Mouse (Mus musculus) cerebral cortex, adult 2 months (tissue): ENCODE results near the gene Npy.

Source experiments
- WGBS: fragments of 180-500 bp; shearing (Covaris S2); methylation state at CpG from one replicate; pipeline ENCODE4 v1.1.7; 2018; 5-methylcytosine and 5-hydroxymethylcytosine counted together

Npy gene

DNA sequence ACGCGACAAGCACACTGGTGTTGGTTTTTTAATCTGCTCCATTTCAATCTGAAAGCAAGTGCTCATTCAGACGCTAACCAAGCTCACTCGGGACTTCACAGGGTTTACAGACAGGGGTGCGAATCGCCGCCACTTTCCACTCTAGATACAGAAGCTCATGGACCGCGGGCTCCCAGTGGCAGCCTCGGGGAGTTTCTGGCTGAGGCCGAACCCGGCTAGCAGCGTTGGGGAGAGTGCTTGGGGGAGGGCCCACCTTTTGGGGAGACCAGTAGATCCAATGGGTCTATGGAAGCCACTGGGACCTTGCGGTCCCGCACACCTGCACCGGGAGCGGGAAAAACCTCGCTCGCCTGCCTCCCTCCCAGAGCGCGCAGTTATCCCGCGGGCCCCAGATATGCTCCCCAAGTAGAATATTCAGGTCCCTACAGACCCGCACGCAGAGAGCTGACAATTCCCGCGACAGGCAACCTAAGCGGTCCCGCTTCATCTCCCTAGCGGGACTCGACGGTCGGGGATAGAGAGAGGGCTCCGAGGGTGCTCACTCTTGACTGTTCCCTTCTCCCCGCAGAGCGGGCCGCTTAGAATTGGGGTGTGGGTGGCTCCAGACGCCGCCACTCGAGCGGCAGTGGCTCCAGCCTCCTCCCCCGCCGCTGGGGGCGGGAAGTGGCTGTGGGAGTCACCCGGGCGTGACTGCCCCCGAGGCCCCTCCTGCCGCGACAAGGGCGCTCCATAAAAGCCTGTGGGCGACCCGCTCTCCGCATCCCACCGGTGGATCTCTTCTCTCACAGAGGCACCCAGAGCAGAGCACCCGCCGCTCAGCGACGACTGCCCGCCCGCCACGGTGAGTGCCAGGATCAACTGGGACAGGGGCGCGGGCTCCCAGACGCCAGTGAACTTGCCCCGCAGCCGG, at the start of gene Npy:
Gene Npy, plus strand, starts transcription at position 750 of the 910 bp plus-strand sequence.
- WGBS: 2% methylated on average over 65 of the region's 66 CpGs

DNA sequence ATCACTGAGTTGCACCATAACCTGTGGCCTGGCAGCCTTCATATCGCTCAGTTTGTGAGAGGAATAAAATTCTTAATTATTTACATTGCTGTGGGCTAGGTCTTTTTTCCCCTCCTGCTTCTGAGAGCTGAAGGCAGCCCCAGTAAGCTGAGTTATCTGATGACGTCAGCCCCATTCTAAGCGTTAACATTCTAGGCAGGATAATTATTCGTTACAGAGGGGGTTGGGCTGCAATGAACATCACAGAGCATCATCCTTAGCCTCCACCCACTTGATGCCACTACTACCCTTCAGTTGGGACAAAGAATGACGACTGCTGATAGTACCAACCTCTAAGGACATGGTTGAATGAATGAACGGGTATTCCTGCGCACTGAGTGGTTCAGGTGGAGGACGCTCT, 47.5 kb upstream of the Npy start:
- WGBS: 74% methylated on average over 8 of the region's 8 CpGs

DNA sequence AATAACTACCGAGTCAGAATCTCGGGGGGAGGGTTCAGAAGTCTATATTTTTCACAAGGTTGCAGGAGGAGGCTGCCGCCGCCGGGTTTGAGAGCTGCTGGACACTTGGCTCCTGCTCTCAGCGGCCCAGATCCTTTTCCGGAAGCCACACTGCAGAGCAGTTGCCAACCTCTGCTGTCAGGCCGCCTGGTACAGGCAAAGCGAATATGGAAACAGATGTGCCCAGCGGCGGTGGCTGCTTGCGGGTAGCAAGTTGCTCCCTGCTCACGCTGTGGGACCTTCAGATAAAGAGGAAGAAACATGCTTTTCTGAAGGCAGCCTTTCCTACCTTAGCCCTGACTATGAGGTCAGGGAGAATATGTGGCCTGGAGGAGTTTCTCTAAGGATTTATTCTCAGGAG, 44.4 kb upstream of the Npy start:
- 57% methylated on average over 13 of the region's 13 CpGs for whole genome bisulfite sequencing

DNA sequence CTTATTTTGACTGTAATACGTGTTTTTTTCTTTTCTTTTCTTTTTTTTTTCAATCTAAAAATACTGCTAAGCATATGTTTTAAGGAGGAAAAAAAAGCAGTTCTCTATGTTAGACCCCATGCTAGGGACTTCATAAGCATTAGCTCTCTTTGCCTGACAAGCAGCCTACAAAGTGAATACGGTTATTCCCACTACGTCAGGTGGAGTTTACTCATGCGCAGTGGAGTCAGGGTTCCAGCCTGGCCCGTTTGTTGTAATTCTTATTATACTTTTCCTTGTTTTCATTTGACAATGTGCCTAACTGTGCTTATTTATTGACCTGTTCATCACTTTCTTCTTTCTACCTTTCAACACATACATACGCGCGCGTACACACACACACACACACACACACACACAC, 43.8 kb upstream of the Npy start:
- 65% methylated on average over 9 of the region's 9 CpGs for WGBS

DNA sequence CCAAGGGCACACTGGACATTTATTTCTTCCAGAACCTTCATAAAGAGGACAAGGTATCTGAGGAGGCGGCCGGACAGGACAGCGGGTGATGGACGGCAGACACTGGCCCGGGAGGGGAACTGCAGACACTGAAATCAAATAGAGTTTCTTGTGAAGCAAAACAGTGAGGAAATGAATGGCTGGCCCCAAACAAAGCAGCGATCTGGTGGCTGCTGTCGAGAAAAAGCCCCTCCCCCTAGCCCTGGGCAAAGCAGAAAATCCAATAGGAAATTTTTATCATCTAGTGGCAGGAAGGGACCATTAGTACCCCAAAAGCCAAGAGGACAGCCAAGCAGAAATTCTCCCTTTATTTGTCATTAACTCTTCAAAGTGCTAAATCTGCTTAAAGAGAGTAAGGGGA, 42.9 kb upstream of the Npy start:
- WGBS: 34% methylated on average over 7 of the region's 7 CpGs

DNA sequence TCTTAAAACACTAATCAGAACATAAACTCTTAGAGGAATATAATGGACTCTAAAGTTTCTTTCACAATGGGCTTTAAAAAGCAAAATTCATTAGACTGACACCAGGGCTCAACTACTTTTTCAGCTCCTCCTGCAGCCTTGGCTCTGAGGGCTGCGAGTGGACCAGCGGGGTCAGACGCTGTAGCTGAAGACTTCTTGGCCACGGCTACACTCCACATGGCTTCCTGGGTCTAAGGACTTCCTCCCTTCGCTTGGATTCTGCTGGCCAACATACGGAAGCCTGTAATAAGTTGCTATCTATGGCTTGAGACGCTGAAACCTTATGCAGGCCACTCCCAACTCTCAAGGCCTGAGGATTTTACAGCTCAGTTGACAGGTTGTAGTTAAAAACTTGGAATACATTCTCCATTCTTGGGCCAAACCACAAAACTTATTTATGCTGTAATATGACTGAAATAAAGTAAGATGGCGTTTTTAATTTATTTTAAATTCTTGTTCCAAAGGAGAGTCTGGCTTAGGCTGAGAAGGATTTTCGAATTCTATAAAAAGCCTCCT, 41.6 kb upstream of the Npy start:
- 71% methylated on average over 9 of the region's 9 CpGs for WGBS

DNA sequence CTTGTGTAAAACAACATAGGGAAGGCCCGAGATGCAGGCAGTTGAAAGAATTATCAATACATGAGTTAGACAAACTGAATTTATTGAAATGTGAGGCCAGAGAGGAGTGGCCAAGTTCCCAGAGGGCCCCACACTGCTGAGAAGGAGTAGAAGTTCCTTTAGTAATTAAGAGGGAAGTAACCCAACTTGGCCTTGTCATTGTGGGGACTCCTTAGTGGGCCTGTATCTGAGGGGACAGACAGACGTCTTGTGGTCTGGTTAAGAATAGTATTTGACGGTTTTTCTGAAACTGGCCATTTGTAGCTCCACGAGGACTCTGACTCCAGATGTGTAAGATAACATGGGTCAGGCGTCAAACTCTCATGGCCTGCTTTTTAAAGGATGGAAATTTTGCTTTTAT, 40.7 kb upstream of the Npy start:
- WGBS: 88% methylated on average over 5 of the region's 5 CpGs

DNA sequence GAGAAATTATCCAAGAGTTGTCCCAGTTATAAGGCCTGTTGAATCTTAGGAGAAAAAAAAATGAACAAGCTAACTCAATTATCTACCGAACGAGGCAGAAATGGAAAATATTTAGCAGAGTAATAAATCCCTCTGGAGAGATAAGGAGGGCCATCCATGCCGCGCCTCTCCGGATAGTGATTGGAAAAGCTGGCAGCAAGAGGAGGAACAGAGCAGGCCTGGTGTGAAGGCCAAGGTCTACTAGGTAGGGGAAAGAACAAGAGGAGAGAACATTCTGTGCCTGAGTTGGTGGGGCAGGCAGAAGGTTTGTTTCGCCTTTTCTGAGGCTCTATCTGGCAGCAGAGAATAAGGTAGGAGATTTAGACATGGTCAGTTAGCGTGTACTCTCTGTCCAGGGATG, 39.8 kb upstream of the Npy start:
- 93% methylated on average over 7 of the region's 7 CpGs for WGBS

DNA sequence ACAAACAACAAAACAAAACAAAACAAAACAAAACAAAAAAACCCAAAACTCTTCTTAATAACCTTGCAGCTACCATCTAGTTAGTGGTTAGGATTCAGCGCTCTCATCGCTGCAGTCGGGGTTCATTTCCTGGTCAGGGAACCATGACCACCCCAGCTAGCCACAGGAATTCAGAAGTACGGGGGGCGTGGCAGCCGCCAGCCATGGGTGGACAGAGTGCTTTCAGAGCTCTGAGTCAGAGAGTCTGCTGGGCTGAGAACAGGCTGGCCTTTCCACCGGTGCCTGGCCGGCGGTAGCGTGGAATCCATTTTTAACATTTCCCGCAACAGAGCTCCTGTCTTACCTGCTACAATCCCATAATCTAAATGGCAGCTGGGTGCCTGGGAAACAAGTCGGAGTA, 30.0 kb upstream of the Npy start:
- WGBS: 86% methylated on average over 12 of the region's 12 CpGs

DNA sequence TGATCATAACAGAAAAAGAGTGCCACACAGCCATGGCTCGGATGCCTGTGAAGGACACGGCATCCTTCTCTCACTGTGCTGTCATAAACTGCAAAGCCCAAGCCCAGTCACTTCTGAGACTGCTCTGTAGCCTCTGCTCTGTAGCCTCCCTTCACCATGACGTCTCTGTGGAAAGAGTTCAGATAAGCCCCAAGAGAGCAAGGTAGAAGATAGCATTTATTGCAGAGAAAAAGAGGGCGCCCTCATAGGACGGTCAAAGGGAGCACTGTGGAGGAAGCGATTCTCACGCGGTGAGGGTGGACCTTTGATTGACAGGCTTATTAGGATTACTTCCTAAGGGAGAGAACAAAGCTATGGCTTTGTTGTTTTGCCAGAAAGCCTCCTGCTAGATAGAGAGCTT, 18.4 kb upstream of the Npy start:
- WGBS: 60% methylated on average over 8 of the region's 8 CpGs

DNA sequence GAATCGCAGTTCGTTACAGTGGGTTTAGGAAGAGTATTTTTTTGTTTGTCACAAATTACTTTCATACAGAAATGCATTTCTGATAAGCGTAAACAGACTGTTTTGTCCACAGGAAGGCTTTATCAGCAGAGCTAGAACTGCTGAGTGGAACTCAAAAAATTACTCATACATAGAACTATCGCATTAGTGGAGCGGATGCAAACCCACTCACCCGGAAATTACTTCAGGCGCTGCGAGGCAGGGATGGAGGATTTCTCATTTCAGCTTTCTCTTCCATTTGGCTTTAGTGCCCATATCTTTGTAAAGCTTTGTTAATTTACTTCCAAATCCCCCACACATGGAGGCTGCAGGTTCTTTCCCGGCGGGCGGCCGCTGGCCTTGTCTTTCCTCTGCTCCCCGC, 14.4 kb upstream of the Npy start:
- 48% methylated on average over 13 of the region's 13 CpGs for WGBS

DNA sequence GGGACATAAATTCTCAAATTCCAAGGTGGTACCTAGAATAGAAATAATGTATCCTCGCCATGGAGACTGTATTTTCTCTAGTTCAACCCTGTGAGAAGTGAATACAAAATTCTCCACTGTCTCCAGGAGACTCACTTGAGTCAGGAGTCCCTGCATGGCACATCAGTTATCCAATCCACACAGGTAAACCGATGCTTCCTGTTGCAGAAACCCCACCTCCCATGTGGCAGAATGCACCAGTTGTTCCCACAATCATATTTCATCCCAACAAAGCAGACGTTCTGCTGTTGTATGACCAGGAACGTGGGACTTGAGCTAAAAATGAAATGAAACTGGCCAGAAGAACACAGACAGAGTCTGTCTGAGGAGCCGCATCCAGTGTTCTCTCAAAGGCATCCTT, 5.3 kb upstream of the Npy start:
- 49% methylated on average over 5 of the region's 5 CpGs for WGBS

DNA sequence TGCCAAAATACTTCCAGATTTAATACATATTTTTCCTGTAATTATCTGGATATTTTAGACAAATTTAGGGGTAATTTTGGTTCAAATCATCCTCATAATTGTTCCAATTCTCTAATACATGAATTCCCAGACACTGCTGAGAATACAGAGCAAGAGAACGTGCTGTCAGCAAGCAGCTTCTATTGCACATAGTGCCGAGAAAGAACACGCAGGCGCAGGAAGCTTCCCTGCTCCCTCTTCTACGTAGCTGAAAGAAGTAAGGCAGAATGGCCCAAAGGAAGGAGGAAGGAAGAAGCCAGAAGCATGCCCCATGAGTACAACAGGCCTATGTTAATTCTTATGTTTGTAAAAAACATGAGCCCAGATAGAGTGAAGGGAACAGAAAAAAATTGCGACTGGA, 4.9 kb upstream of the Npy start:
- WGBS: 49% methylated on average over 6 of the region's 6 CpGs

DNA sequence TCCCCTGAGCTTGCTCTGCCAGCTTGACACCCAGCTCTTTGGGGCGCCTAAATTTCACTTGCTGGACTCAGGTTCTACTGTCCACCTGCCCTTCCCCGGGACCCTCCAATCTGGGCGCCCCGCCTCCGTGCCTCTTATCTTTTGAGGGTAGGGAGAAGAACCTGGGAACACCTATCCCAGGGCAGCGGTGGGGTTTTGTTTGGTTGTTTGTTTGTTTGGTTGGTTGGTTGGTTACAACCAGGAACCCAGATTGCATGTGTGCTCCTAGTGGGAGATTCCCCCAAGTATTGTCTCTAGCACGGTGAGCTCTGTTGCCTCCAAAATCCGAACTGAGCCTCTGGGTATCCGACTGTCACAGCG, 341 bp downstream of the Npy start:
- 5% methylated on average over 10 of the region's 10 CpGs for WGBS

DNA sequence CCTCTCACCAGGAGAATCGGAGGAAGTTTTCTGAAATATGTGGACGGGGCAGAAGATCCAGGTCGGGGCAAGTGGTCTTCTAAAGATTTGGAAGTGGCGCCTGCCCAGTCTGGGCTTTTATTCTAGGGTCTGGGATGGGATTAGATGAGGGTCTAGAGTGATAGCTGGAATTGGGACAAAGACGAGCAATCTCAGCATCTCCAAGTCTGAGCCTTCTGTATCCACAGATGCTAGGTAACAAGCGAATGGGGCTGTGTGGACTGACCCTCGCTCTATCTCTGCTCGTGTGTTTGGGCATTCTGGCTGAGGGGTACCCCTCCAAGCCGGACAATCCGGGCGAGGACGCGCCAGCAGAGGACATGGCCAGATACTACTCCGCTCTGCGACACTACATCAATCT, 861 bp downstream of the Npy start:
- WGBS: 21% methylated on average over 15 of the region's 15 CpGs

DNA sequence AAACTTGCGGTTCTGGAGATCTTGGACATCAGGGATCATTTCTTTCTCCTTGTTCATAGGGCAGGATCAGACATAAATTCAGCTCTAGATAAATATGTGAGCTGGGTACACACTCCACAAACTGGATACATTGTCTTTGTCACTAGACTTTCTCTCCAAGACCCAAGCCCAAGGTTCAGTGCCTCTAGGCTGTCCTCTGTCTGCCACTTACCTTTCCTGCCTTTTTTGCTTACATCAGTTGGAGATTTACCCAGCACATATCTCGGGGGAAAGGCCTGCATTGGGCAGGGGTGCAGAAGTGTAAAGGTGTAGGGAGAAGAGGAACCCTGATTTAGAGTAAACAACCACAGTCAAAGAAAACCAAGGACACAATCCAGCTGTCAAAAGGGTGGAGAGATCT, 1.3 kb downstream of the Npy start:
- WGBS: 63% methylated on average over 2 of the region's 2 CpGs

DNA sequence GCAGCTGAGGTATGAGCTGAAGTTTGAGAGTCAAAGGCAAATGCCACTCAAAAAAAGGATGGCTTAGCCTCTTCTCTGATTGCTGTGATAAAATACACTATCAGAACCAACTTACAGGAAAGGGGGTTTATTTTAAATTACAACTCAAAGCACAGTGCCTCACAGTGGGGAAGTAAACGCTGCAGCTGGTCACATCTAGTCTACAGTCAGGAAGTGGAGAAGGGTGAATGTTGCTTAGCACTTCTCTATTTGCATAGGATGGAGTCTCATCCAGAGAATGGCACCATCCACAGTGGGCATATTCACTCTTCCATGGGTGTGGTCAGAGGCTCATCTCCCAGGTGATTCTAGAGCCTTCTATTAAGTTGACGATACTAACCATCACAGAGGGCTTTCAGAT, 9.1 kb downstream of the Npy start:
- 89% methylated on average over 2 of the region's 2 CpGs for WGBS

DNA sequence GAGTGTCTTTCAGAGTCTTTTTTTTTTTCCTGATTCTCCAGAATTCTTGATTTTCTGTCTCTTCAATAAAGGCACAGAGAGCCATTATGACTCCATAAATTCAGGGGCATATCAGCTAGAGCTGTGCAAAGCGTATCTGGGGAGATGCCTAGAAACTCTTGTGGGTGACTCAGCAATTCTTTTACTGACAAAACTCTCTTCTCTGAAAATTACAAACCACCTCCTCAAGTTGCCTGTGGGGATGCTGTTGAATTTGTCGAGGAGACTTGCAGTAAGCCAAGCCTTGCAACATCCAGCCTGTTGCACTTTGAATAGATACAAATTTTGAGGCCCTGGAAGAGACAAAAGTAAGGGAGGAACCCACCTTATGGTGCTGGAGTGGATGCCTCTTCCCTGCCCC, 34.3 kb downstream of the Npy start:
- WGBS: 30% methylated on average over 2 of the region's 2 CpGs

DNA sequence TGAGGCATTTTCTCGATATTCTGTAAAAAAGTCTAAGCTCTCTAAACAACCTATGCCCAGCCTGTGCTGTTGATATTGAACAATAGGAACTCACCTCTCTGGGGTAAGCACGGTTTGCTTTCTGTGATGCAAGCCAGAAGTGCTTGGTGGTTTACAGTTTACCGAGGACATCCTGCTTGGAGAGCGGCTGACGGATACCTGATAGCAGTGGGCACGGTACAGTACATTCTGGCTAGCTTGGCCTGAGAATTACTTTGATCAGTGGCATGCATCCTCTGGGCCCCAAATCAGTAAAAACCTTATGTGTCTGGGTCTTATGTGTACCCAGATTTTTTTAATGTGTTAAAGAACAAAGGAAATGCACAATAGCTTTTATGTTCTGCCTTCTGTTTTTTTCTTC, 45.1 kb downstream of the Npy start:
- 84% methylated on average over 6 of the region's 6 CpGs for WGBS

DNA sequence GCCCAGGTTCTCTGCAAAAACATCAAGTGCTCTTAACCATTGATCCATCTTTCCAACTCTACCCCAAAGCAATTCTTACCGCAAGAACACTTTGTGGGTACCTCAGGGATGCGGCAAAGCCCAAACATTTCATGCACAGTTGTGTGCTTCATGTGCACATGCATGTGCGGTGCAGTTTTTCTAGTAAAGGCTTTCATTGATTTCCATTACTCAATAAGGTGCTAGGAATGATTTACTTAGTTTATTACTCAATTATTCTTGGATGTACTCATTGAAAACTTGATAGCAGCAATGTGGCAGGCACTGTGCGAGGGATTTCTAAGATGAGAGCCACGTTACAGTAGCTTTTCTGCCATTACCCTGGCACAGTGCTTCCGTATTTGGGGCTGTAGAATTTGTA, 48.6 kb downstream of the Npy start:
- WGBS: 96% methylated on average over 6 of the region's 6 CpGs

DNA sequence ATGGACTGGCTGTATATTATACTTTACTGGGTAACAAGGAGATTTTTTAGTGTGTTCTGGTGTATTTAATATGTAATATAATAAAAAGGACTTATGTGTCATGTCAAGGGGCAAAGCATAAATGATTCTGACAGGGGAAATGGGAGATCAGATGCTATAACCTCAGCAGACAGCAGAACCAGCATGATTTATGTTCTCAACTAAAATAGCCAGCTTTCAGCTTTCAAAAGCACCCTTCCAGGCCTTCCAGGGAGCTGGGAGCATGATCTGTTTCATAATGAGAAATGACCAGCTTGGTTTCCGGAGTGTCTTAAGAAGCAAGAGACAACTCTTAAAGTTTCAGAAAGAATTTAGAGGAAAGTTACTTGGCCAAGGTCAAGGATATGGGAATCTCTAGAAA, 51.0 kb downstream of the Npy start:
- 90% methylated on average over 1 of the region's 1 CpGs for WGBS

DNA sequence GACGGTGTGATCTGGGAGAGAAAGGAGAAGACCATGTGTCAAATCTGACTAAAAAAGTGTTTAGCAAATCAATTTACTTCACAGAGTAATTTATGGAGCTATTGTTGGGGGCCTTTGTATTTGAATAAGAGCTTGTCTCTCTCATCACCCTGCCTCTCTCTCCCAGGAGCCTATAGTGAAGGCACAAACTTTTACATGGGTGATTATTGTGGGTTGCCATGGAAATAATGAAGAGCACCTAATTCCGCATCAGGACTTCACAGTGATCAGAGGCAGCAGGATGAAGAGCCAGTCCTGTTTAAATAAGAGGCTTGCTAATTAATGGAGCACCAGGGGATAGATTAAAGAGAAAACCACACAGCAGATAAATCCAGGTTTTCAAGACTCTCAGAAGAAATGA, 52.6 kb downstream of the Npy start:
- 82% methylated on average over 2 of the region's 2 CpGs for WGBS

DNA sequence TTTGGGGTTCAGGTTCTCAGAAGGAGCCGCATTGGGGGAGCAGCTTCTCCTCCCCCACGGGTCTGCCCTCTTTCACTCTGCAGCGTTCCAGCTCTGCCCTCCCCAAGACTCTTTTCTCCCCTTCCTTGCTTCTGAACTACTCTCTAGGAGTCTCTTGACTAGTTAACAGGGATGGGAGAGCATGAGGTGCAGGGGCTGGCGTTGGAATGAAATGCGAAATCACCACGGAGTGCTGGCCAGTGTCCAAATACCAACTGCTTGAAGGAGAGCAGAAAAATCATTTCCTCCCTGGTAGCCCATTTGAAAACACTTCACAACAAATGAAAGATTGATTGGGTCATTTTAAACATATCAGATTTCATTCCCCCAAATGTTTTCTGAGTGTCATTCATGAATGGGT, 53.3 kb downstream of the Npy start:
- 58% methylated on average over 6 of the region's 6 CpGs for WGBS
